8 mouse cellular contexts compared by ENCODE assay signal in the genomic region with DNA sequence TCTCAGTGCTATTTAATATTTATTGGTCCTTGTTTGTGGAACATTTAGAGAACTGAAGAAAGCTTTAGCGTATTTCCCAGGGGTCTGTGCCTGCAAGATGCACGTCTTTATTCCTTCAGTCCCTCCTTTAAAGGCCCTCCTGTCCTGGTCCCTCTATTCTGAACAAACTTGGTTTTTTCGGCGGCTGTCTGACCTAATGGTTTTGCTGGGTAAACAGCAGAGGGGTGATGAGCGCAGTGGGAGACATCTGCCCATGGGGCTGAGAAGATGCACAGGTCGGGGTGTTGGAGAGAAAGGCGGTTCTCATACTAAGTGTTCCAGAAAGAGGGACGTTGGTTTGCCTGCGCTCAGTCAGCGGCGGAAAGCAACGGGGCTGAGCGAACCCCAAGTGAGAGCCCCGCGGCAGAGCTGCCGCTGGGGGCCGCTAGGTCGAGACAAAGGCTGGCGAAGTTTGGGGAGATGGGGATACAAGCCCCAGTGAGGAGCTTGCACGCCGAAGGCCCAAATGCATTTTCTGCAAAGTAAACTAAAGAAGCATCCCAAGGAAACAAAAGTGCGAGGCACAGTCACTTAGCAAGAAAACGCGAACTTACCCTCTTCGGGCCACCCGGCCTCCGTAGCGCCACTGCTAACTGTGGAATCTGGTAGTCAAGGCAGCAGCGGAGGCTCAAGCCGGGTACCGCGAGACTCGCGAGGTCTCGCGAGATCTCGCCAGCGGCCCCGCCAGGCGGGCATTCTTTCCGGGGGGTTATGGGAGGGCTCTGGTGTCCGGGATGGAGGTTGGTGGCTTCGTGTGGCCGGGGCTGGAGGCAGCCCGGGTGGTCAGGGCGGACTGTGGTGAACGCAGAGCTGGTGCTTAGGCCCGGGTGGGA. TPM values are rescaled to one million over a fixed set of nuclear protein-coding genes. Genes with fewer than 3 reads are reported as not detected.
DNase-seq lines count a peak whose midpoint lies in the region; ATAC-seq lines count a peak whose summit lies in the region.

Stxbp4 (minus strand) TSS at position 645 of the 872 bp plus-strand sequence.
Cox11 (plus strand) TSS at position 734 of the 872 bp plus-strand sequence.

- intact Hi-C loops in gastrocnemius, postnatal 14 days (cut with DNase I; ENCODE audit: low total_unique reads), result no loop called here
- intact Hi-C loops in left cerebral cortex, postnatal 10 days (cut with DNase I), result no loop called here

- ATAC-seq in inflammation-experienced regulatory T-cells, adult 6 months, result peak; percentile 94
- ATAC-seq in megakaryocyte-erythroid progenitor cell, adult 5-6 weeks (replicated peaks; ENCODE audit: low FRiP score, low TSS enrichment, poor library complexity, severe bottlenecking), result peak; percentile 95

- peak; percentile 95 to 97 for DNase-seq in adrenal gland, adult (ENCODE audit: inconsistent age in 2 of 2, low spot score in 1 of 2)
- DNase-seq in embryo, embryonic 10.5 days (ENCODE audit: low spot score), result peak; percentile 97
- DNase-seq in gastrocnemius, postnatal 14 days, result peak; percentile 92
- peak; percentile 94 to 96 for DNase-seq in left cerebral cortex, postnatal 10 days (ENCODE audit: extremely low spot score in 1 of 2, low spot score in 2 of 2)
- DNase-seq in right cerebral cortex, postnatal 25 days, result peak; percentile 94
- DNase-seq in urinary bladder, postnatal 4 days (ENCODE audit: low spot score in 2 of 2), result peak; percentile 92 to 93

RNA-seq across cellular contexts. Expression of gene Stxbp4, which starts in this region (rescaled TPM):
- 10 to 100 TPM; 13.2 to 23.0 TPM for total RNA-seq in gastrocnemius, postnatal 14 days (2021)
- polyA plus RNA-seq in inflammation-experienced regulatory T-cells, adult 6 months (2017; shearing (Covaris generic)), result 1 to 10 TPM; 2.1 to 5.4 (median 3.6) TPM
- total RNA-seq in left cerebral cortex, postnatal 10 days (2021), result 1 to 10 TPM; 8.4 to 8.7 TPM
- total RNA-seq in megakaryocyte-erythroid progenitor cell, adult 5-6 weeks (2014; fragmentation: Nextera tagmentation), result 14.0 and 20.4 TPM in 2 replicates
- 4.1 and 7.0 TPM in 2 replicates for total RNA-seq in megakaryocyte-erythroid progenitor cell, adult 5-6 weeks (2017)

RNA-seq across cellular contexts. Expression of gene Cox11, which starts in this region (rescaled TPM):
- 10 to 100 TPM; 21.9 to 26.3 TPM for total RNA-seq in gastrocnemius, postnatal 14 days (2021)
- polyA plus RNA-seq in inflammation-experienced regulatory T-cells, adult 6 months (2017; shearing (Covaris generic)), result 10 to 100 TPM; 13.7 to 22.4 (median 17.9) TPM
- 10 to 100 TPM; 24.4 to 25.5 TPM for total RNA-seq in left cerebral cortex, postnatal 10 days (2021)
- total RNA-seq in megakaryocyte-erythroid progenitor cell, adult 5-6 weeks (2014; fragmentation: Nextera tagmentation), result 37.0 and 40.1 TPM in 2 replicates
- 15.5 and 37.0 TPM in 2 replicates for total RNA-seq in megakaryocyte-erythroid progenitor cell, adult 5-6 weeks (2017)

Comparison
In these comparisons a context has a peak if more than half of its experiments do, and no peak if none do; other contexts are left out.
1. Peak in every context shown above with its lines: DNase-seq and ATAC-seq.